Mouse (Mus musculus): ENCODE data around the gene Rbm20. TPM values are rescaled to one million over a fixed set of nuclear protein-coding genes. Genes with fewer than 3 reads are reported as not detected.

Rbm20 gene
- not detected for polyA plus RNA-seq (2017; shearing (Covaris generic))

GRCm38 (mm10) chr19:53676718-53677634 is at the start of gene Rbm20:
Gene Rbm20 (plus strand): TSS chr19:53677306.

GRCm38 (mm10) chr19:53892061-53892460 is 215.0 kb downstream of the Rbm20 start, which contains the start of gene Pdcd4:
Gene Pdcd4 (plus strand): TSS chr19:53892231.

Other genes with a start within 250 kb of the Rbm20 start
- gene Dusp5, start 148.2 kb upstream of the Rbm20 start, polyA plus RNA-seq (2017; shearing (Covaris generic)) = 1,182 TPM
- gene Nutf2-ps1, start 88.2 kb upstream of the Rbm20 start, polyA plus RNA-seq (2017; shearing (Covaris generic)) = 99.2 TPM
- gene Smc3, start 76.9 kb upstream of the Rbm20 start, polyA plus RNA-seq (2017; shearing (Covaris generic)) = 52.5 TPM
- gene Pdcd4, start 214.9 kb downstream of the Rbm20 start, polyA plus RNA-seq (2017; shearing (Covaris generic)) = 86.0 TPM

Measured in effector memory CD4-positive, alpha-beta T cell, adult 5 months (primary cell).